Mouse (Mus musculus) right cerebral cortex, postnatal 14 days (tissue): ENCODE results near the gene 5830411N06Rik.

Experiments
- DNase-seq: peaks from one replicate; pipeline ENCODE4 v3.0.0; 2022

Gene 5830411N06Rik

GRCm38 (mm10) chr7:140247216-140247615, at the start of gene 5830411N06Rik:
5830411N06Rik (plus strand) TSS chr7:140247284.
- no peak for DNase-seq

GRCm38 (mm10) chr7:140201090-140201489, 46.0 kb upstream of the 5830411N06Rik start:
- DNase-seq, result no peak

GRCm38 (mm10) chr7:140205864-140206263, 41.2 kb upstream of the 5830411N06Rik start, which contains the start of gene Olfr524:
Olfr524 (minus strand) TSS chr7:140205964.
- DNase-seq, result no peak

GRCm38 (mm10) chr7:140206904-140207303, 40.2 kb upstream of the 5830411N06Rik start:
- DNase-seq, result no peak

- no peak for DNase-seq
Observed at GRCm38 (mm10) chr7:140208153-140208552, 38.9 kb upstream of the 5830411N06Rik start.

- no peak for DNase-seq
Observed at GRCm38 (mm10) chr7:140208677-140209076, 38.4 kb upstream of the 5830411N06Rik start.

GRCm38 (mm10) chr7:140213841-140214240, 33.2 kb upstream of the 5830411N06Rik start:
- DNase-seq, result no peak

GRCm38 (mm10) chr7:140217967-140218366, 29.1 kb upstream of the 5830411N06Rik start, which contains the start of gene Cd163l1:
Cd163l1 (plus strand) TSS chr7:140218267.
- no peak for DNase-seq

- no peak for DNase-seq
Observed at GRCm38 (mm10) chr7:140219268-140219667, 27.8 kb upstream of the 5830411N06Rik start.

GRCm38 (mm10) chr7:140220375-140220774, 26.7 kb upstream of the 5830411N06Rik start:
- DNase-seq, result no peak

- DNase-seq, result no peak
Observed at GRCm38 (mm10) chr7:140224209-140224608, 22.9 kb upstream of the 5830411N06Rik start.

GRCm38 (mm10) chr7:140228476-140228875, 18.6 kb upstream of the 5830411N06Rik start:
- DNase-seq, result no peak

- no peak for DNase-seq
Observed at GRCm38 (mm10) chr7:140231026-140231425, 16.1 kb upstream of the 5830411N06Rik start.

- DNase-seq, result no peak
Observed at GRCm38 (mm10) chr7:140233696-140234095, 13.4 kb upstream of the 5830411N06Rik start.

GRCm38 (mm10) chr7:140253780-140254299, 6.8 kb downstream of the 5830411N06Rik start:
- DNase-seq, result no peak

- DNase-seq, result no peak
Observed at GRCm38 (mm10) chr7:140295746-140296145, 48.7 kb downstream of the 5830411N06Rik start.

- no peak for DNase-seq
Observed at GRCm38 (mm10) chr7:140296876-140297275, 49.8 kb downstream of the 5830411N06Rik start.

GRCm38 (mm10) chr7:140299416-140299815, 52.3 kb downstream of the 5830411N06Rik start:
- DNase-seq, result no peak

GRCm38 (mm10) chr7:140319861-140320385, 72.8 kb downstream of the 5830411N06Rik start:
- no peak for DNase-seq

- no peak for DNase-seq
Observed at GRCm38 (mm10) chr7:140320558-140320957, 73.5 kb downstream of the 5830411N06Rik start, which contains the start of gene Olfr525. Olfr525 (plus strand) TSS chr7:140320858.

GRCm38 (mm10) chr7:140321135-140321534, 74.1 kb downstream of the 5830411N06Rik start:
- DNase-seq, result no peak

- DNase-seq, result no peak
Observed at GRCm38 (mm10) chr7:140329766-140330304, 82.8 kb downstream of the 5830411N06Rik start.

- DNase-seq, result no peak
Observed at GRCm38 (mm10) chr7:140333717-140334116, 86.6 kb downstream of the 5830411N06Rik start, which contains the start of gene Olfr527. Olfr527 (plus strand) TSS chr7:140334017.
